Mouse (Mus musculus) kidney, adult 9 months (tissue): ENCODE results near the gene Il12rb2.

Experiments
- DNase-seq: peaks from one replicate; pipeline ENCODE4 v3.0.0; 2022

Il12rb2 gene

GRCm38 (mm10) chr6:67375982-67376391, at the start of gene Il12rb2:
Il12rb2 (minus strand) TSS chr6:67376188.
- DNase-seq, result no peak

- no peak for DNase-seq
These were observed 45.8 kb upstream of the Il12rb2 start for GRCm38 (mm10) chr6:67421761-67422160.

- DNase-seq, result no peak
These were observed 40.6 kb upstream of the Il12rb2 start for GRCm38 (mm10) chr6:67416557-67416956.

GRCm38 (mm10) chr6:67415276-67415675, 39.3 kb upstream of the Il12rb2 start:
- DNase-seq, result no peak

- peak; percentile 24 for DNase-seq
These were observed 37.4 kb upstream of the Il12rb2 start for GRCm38 (mm10) chr6:67413378-67413777.

GRCm38 (mm10) chr6:67405281-67405682, 29.3 kb upstream of the Il12rb2 start:
- DNase-seq, result no peak

- no peak for DNase-seq
These were observed 23.6 kb upstream of the Il12rb2 start for GRCm38 (mm10) chr6:67399551-67399950.

- DNase-seq, result no peak
These were observed 10.2 kb downstream of the Il12rb2 start for GRCm38 (mm10) chr6:67365785-67366184.

GRCm38 (mm10) chr6:67348065-67348464, 27.9 kb downstream of the Il12rb2 start:
- DNase-seq, result no peak

- DNase-seq, result no peak
These were observed 36.5 kb downstream of the Il12rb2 start for GRCm38 (mm10) chr6:67339494-67339893.

GRCm38 (mm10) chr6:67337943-67338342, 38.0 kb downstream of the Il12rb2 start:
- no peak for DNase-seq

GRCm38 (mm10) chr6:67323788-67324187, 52.2 kb downstream of the Il12rb2 start:
- no peak for DNase-seq

- DNase-seq, result peak; percentile 76
These were observed 57.5 kb downstream of the Il12rb2 start for GRCm38 (mm10) chr6:67318451-67318850.

- DNase-seq, result no peak
These were observed 58.1 kb downstream of the Il12rb2 start for GRCm38 (mm10) chr6:67317827-67318338.

- peak; percentile 46 for DNase-seq
These were observed 58.9 kb downstream of the Il12rb2 start for GRCm38 (mm10) chr6:67317068-67317467.

- DNase-seq, result no peak
These were observed 61.3 kb downstream of the Il12rb2 start for GRCm38 (mm10) chr6:67314697-67315096.

GRCm38 (mm10) chr6:67309752-67310151, 66.2 kb downstream of the Il12rb2 start:
- DNase-seq, result no peak

- no peak for DNase-seq
These were observed 67.0 kb downstream of the Il12rb2 start for GRCm38 (mm10) chr6:67308994-67309393.

- no peak for DNase-seq
These were observed 72.8 kb downstream of the Il12rb2 start for GRCm38 (mm10) chr6:67303210-67303609.

- peak; percentile 38 for DNase-seq
These were observed 73.5 kb downstream of the Il12rb2 start for GRCm38 (mm10) chr6:67302471-67302870.

GRCm38 (mm10) chr6:67301230-67301629, 74.8 kb downstream of the Il12rb2 start:
- DNase-seq, result no peak

- peak; percentile 29 for DNase-seq
These were observed 75.3 kb downstream of the Il12rb2 start for GRCm38 (mm10) chr6:67300710-67301163.

- DNase-seq, result peak; percentile 79
These were observed 75.7 kb downstream of the Il12rb2 start for GRCm38 (mm10) chr6:67300300-67300699.

- DNase-seq, result no peak
These were observed 77.2 kb downstream of the Il12rb2 start for GRCm38 (mm10) chr6:67298742-67299141.

- peak; percentile 43 for DNase-seq
These were observed 79.9 kb downstream of the Il12rb2 start for GRCm38 (mm10) chr6:67296126-67296525.
